ENCODE assay signal across 8 mouse cellular contexts in the genomic region with DNA sequence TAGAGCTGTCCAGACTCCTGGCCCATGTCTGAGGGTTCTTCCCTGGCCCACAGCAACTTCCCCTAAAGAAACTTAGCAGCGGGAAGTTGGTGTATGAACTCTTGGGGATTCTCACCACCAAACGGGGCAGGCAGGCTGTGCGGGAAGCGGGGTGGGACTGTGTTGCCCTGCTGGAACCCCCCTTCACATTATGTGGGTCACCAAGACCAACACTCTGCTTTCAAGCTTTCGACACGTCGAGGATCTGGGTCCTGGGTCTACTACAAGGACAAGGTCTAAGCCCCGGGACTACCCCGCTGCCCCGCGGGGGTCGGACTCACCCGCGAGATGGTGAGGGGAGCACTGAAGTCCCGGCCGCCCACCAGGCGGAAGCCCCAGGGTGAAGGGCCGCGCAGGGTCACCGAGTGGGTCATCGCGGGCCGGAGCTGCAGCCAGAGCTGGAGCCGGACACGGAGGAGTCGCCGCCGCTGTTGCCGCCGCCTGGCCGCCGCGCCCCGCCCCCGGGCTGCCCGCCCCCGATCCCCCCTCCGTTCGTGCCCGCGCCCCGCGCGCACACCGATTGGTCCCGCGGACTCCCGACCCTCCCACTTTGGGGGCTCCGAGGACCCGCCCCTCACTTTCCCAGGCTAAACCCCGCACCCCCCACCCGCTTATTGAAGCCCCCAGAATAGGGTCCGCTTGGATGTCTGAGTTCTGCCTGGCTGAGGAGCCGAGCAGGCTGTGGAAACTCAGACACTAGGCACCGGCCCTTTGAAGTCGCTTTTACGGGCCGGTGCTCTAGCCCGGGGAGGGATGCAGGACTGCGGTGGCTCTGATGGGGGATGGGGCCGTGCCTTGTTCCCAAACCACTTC. TPM values are rescaled to one million over a fixed set of nuclear protein-coding genes. Genes with fewer than 3 reads are reported as not detected.
DNase-seq lines count a peak whose midpoint lies in the region; ATAC-seq and TF ChIP-seq lines count a peak whose summit lies in the region.

Gene Pdlim4 (minus strand): TSS at position 495 of the 852 bp plus-strand sequence.

- no peaks in the 10 kb centered on the region for H3K9me3 ChIP-seq in embryonic facial prominence, embryonic 13.5 days
- H3K9me3 ChIP-seq in midbrain, embryonic 11.5 days (ENCODE audit: control insufficient read depth, low read length): no peaks in the 10 kb centered on the region

- no peak for TF ChIP-seq CTCF in C2C12 (IDR thresholded peaks at IDR 0.05; ENCODE audit: control insufficient read depth, insufficient read depth, insufficient read length)

- no peaks in the 10 kb centered on the region for H3K36me3 ChIP-seq in C2C12 (ENCODE audit: control insufficient read depth, insufficient read depth)
- peaks cover 6% of the 10 kb centered on the region for H3K36me3 ChIP-seq in embryonic facial prominence, embryonic 13.5 days
- no peaks in the 10 kb centered on the region for H3K36me3 ChIP-seq in midbrain, embryonic 11.5 days (ENCODE audit: control insufficient read depth, insufficient read depth, low read length)

- peak; percentile 30 for DNase-seq in CD4-positive, CD25-positive, alpha-beta regulatory T cell, adult 2 months (ENCODE audit: low read depth, low spot score)
- peak; percentile 55 to 61 for DNase-seq in heart, postnatal 10 days
- DNase-seq in left cerebral cortex, postnatal 10 days (ENCODE audit: extremely low spot score in 1 of 2, low spot score in 2 of 2): peak in 1 of 2 experiments; percentile 82
- DNase-seq in midbrain, embryonic 11.5 days (ENCODE audit: low spot score, missing footprints): peak; percentile 97

- no peaks in the 10 kb centered on the region for H3K27me3 ChIP-seq in C2C12 (ENCODE audit: control insufficient read depth, insufficient read depth, insufficient read length)
- no peaks in the 10 kb centered on the region for H3K27me3 ChIP-seq in embryonic facial prominence, embryonic 13.5 days
- H3K27me3 ChIP-seq in midbrain, embryonic 11.5 days (ENCODE audit: control insufficient read depth, insufficient read depth, low read length): peaks cover 4% of the 10 kb centered on the region; the same call in 1 of the 2 replicates

- WGBS in embryonic facial prominence, embryonic 13.5 days: 2% methylated on average over 57 of the region's 61 CpGs
- WGBS in midbrain, embryonic 11.5 days: under 1% methylated on average over 55 of the region's 61 CpGs

- intact Hi-C loops in heart, postnatal 10 days (cut with DNase I): no loop called here
- intact Hi-C loops in left cerebral cortex, postnatal 10 days (cut with DNase I): no loop called here

- H3K4me3 ChIP-seq in C2C12 (ENCODE audit: insufficient read depth, poor library complexity, severe bottlenecking): peak within 1 kb of the TSS; percentile 48
- H3K4me3 ChIP-seq in embryonic facial prominence, embryonic 13.5 days: peak within 1 kb of the TSS; percentile 77
- peak within 1 kb of the TSS; percentile 51 for H3K4me3 ChIP-seq in midbrain, embryonic 11.5 days (ENCODE audit: low read depth, low read length)

- peak within 1 kb of the TSS; percentile 90 for H3ac ChIP-seq in C2C12 (ENCODE audit: control insufficient read depth, insufficient read length, low read depth)

- H3K79me3 ChIP-seq in C2C12 (ENCODE audit: low read depth): peaks cover 3% of the 10 kb centered on the region

- peaks cover 36% of the 10 kb centered on the region for H3K79me2 ChIP-seq in C2C12 (ENCODE audit: control insufficient read depth, insufficient read depth)

- peak within 1 kb of the TSS; percentile 92 for H3K4me2 ChIP-seq in embryonic facial prominence, embryonic 13.5 days
- peak within 1 kb of the TSS; percentile 79 for H3K4me2 ChIP-seq in midbrain, embryonic 11.5 days

- H3K4me1 ChIP-seq in embryonic facial prominence, embryonic 13.5 days: peaks cover 66% of the 10 kb centered on the region
- H3K4me1 ChIP-seq in midbrain, embryonic 11.5 days (ENCODE audit: control insufficient read depth, insufficient read depth, low read length): peaks cover 9% of the 10 kb centered on the region

- peak within 1 kb of the TSS; percentile 83 for H3K27ac ChIP-seq in embryonic facial prominence, embryonic 13.5 days
- H3K27ac ChIP-seq in midbrain, embryonic 11.5 days (ENCODE audit: low read depth, low read length): no peak within 1 kb of the TSS

- no peak for ATAC-seq in CD4-positive, CD25-positive, alpha-beta regulatory T cell, adult 4 months
- peak; percentile 40; the same call in 1 of the 2 replicates for ATAC-seq in embryonic facial prominence, embryonic 13.5 days (ENCODE audit: insufficient number of reproducible peaks, insufficient read depth, low FRiP score, low TSS enrichment, low read depth)
- ATAC-seq in midbrain, embryonic 11.5 days (ENCODE audit: low FRiP score): peak; percentile 75
- ATAC-seq in activated CD4-positive, CD25-positive, alpha-beta regulatory T cell, adult 4 months: no peak

- H3K9ac ChIP-seq in embryonic facial prominence, embryonic 13.5 days: peak within 1 kb of the TSS; percentile 90
- H3K9ac ChIP-seq in midbrain, embryonic 11.5 days (ENCODE audit: low read length): peak within 1 kb of the TSS; percentile 56

TF ChIP-seq in C2C12, 6 proteins besides CTCF, POLR2A, EP300 and RAD21:
- TF ChIP-seq CEBPB (IDR thresholded peaks at IDR 0.05; ENCODE audit: low read depth) (no peak), MAX (IDR thresholded peaks at IDR 0.05) (no peak), USF1 (IDR thresholded peaks at IDR 0.05; ENCODE audit: low read depth) (no peak), FOSL1 (IDR thresholded peaks at IDR 0.05; ENCODE audit: insufficient read depth, low read length, poor library complexity, severe bottlenecking) (no peak), MYOG (IDR thresholded peaks at IDR 0.05; ENCODE audit: control insufficient read depth, extremely low read depth, insufficient read length) (no peak), MYOD1 (IDR thresholded peaks at IDR 0.05; ENCODE audit: control insufficient read depth, insufficient read length, low read depth) (no peak)

RNA-seq across cellular contexts. Expression of gene Pdlim4, which starts in this region (rescaled TPM):
- 1 to 10 TPM in 1 of 2 experiments, under 1 TPM in 1; 0.91 to 1.3 TPM for polyA plus RNA-seq in CD4-positive, CD25-positive, alpha-beta regulatory T cell, adult 4 months (2017; shearing (Covaris generic))
- 120 TPM for polyA plus RNA-seq in C2C12 (2012; fragmentation: generic; extraction: Trizol)
- 168 and 172 TPM in 2 replicates for polyA plus RNA-seq in embryonic facial prominence, embryonic 13.5 days (2015; fragmentation: Nextera tagmentation; extraction: Ambion mirVana)
- total RNA-seq in heart, postnatal 10 days (2021): 10 to 100 TPM; 23.4 to 28.2 TPM
- total RNA-seq in left cerebral cortex, postnatal 10 days (2021): 10 to 100 TPM; 10.7 to 11.4 TPM
- polyA plus RNA-seq in midbrain, embryonic 11.5 days (2014; fragmentation: Nextera tagmentation; extraction: Ambion mirVana): 36.1 and 38.4 TPM in 2 replicates
- polyA plus RNA-seq in activated CD4-positive, CD25-positive, alpha-beta regulatory T cell, adult 4 months (2017; shearing (Covaris generic)): 1 to 10 TPM in 1 of 2 experiments, under 1 TPM in 1; 0.57 to 1.3 TPM

Comparison
In these comparisons a context has a peak if more than half of its experiments do, and no peak if none do; other contexts are left out.
1. RNA of gene Pdlim4 (polyA plus RNA-seq): 168 to 172 TPM in embryonic facial prominence, embryonic 13.5 days, 120 TPM in C2C12 (single experiment) and 36.1 to 38.4 TPM in midbrain, embryonic 11.5 days; 0.91 to 1.3 TPM in CD4-positive, CD25-positive, alpha-beta regulatory T cell, adult 4 months and 0.57 to 1.3 TPM in activated CD4-positive, CD25-positive, alpha-beta regulatory T cell, adult 4 months; every median in the first group is over 10 times any median in the second.
2. ATAC-seq: peak in embryonic facial prominence, embryonic 13.5 days (single experiment) and midbrain, embryonic 11.5 days (single experiment); none in CD4-positive, CD25-positive, alpha-beta regulatory T cell, adult 4 months (single experiment) and activated CD4-positive, CD25-positive, alpha-beta regulatory T cell, adult 4 months (single experiment).
3. Peak in every context shown above with its lines, with median percentiles within 50 percentile points of each other: H3K4me3 ChIP-seq.